Mouse (Mus musculus) CH12.LX (cell line): ENCODE results near the gene Lrp11. TPM values are rescaled to one million over a fixed set of nuclear protein-coding genes. Genes with fewer than 3 reads are reported as not detected.

Source experiments
- DNase-seq: peaks from one replicate; pipeline ENCODE4 v3.0.0-alpha.2; 2013; ENCODE audit errors: extremely low read depth
- H3K27ac ChIP-seq: 2 replicates; pipeline ENCODE4 v1.5.1; 2012; ENCODE audit warnings: low read depth, mild to moderate bottlenecking, control low read depth, moderate library complexity; ENCODE audit not compliant: insufficient read depth
- H3K27me3 ChIP-seq: replicated peaks from 2 replicates; pipeline ENCODE3; 2012; ENCODE audit warnings: inconsistent platforms
- H3K36me3 ChIP-seq, 2 experiments: replicated peaks in 1 of 2; 2 replicates each; pipeline versions ENCODE3 to v1.6.1; 2012; ENCODE audit warnings: inconsistent platforms in 1 of 2, low read length in 1 of 2, mild to moderate bottlenecking in 1 of 2, mixed read lengths in 1 of 2, moderate library complexity in 1 of 2; ENCODE audit not compliant: control insufficient read depth in 1 of 2, insufficient read depth in 1 of 2
- H3K4me1 ChIP-seq, 2 experiments: 2 replicates each; pipeline ENCODE4 v1.6.1; 2012; ENCODE audit warnings: inconsistent platforms in 1 of 2, moderate library complexity in 1 of 2; ENCODE audit not compliant: insufficient read depth in 2 of 2, control insufficient read depth in 1 of 2
- H3K4me2 ChIP-seq: 2 replicates; pipeline ENCODE4 v1.6.1; 2012; ENCODE audit warnings: low read depth, mild to moderate bottlenecking, control low read depth; ENCODE audit not compliant: poor library complexity, insufficient read depth, severe bottlenecking
- H3K4me3 ChIP-seq, 3 experiments: fragments of 150-350 bp in 1 of 3; sonication (generic) in 1 of 3; replicated peaks in 1 of 3; 2 replicates each; pipeline versions ENCODE3 to v1.5.1; 2011 to 2012; ENCODE audit warnings: low read depth in 2 of 3, low read length in 2 of 3, mild to moderate bottlenecking in 2 of 3, moderate library complexity in 2 of 3, control low read depth in 1 of 3, improper control_type of control experiment in 1 of 3, inconsistent platforms in 1 of 3, mixed read lengths in 1 of 3; ENCODE audit not compliant: poor library complexity in 1 of 3
- H3K79me2 ChIP-seq: replicated peaks from 2 replicates; pipeline ENCODE4 v1.6.1; 2012; ENCODE audit warnings: mild to moderate bottlenecking, moderate library complexity; ENCODE audit not compliant: control insufficient read depth, poor library complexity, insufficient read depth, severe bottlenecking; ENCODE audit errors: extremely low read depth
- H3K9ac ChIP-seq: 2 replicates; pipeline ENCODE4 v1.6.1; 2012; ENCODE audit warnings: low read depth, mild to moderate bottlenecking, control low read depth, moderate library complexity; ENCODE audit not compliant: insufficient read depth
- H3K9me3 ChIP-seq: replicated peaks from 2 replicates; pipeline ENCODE3; 2012; ENCODE audit warnings: low read length, inconsistent platforms, mixed read lengths
- BHLHE40 ChIP-seq: IDR thresholded peaks from 2 replicates; pipeline ENCODE4 v1.6.1; 2011; ENCODE audit warnings: mild to moderate bottlenecking, low read depth, low read length, improper control_type of control experiment
- CHD1 ChIP-seq: IDR thresholded peaks from 2 replicates; pipeline ENCODE4 v1.6.1; 2012; ENCODE audit warnings: low read depth, low read length, improper control_type of control experiment, inconsistent platforms
- CHD2 ChIP-seq: IDR thresholded peaks from 2 replicates; pipeline ENCODE4 v1.6.1; 2011; ENCODE audit warnings: low read length, improper control_type of control experiment
- ELF1 ChIP-seq: IDR thresholded peaks from 2 replicates; pipeline ENCODE4 v1.6.1; 2014; ENCODE audit warnings: low read depth, mild to moderate bottlenecking, inconsistent platforms, low read length, improper control_type of control experiment
- ETS1 ChIP-seq: conservative IDR thresholded peaks from 2 replicates; pipeline ENCODE4 v1.6.1; 2012; ENCODE audit warnings: low read depth, mild to moderate bottlenecking, inconsistent platforms, low read length, improper control_type of control experiment, moderate library complexity
- GABPA ChIP-seq: IDR thresholded peaks from 2 replicates; pipeline ENCODE4 v1.6.1; 2012; ENCODE audit warnings: low read depth, low read length, improper control_type of control experiment, inconsistent platforms; ENCODE audit not compliant: insufficient replicate concordance
- HCFC1 ChIP-seq: IDR thresholded peaks from 2 replicates; pipeline ENCODE4 v1.6.1; 2012; ENCODE audit warnings: low read depth, mild to moderate bottlenecking, inconsistent platforms, low read length, improper control_type of control experiment
- MAFK ChIP-seq: IDR thresholded peaks from 2 replicates; pipeline ENCODE4 v1.6.1; 2011; ENCODE audit warnings: low read length, improper control_type of control experiment; ENCODE audit not compliant: insufficient replicate concordance
- MAX ChIP-seq: IDR thresholded peaks from 2 replicates; pipeline ENCODE4 v1.6.1; 2011; ENCODE audit warnings: low read length, improper control_type of control experiment
- MEF2A ChIP-seq: IDR thresholded peaks from 2 replicates; pipeline ENCODE4 v1.6.1; 2014; ENCODE audit warnings: low read depth, mild to moderate bottlenecking, inconsistent platforms, low read length, improper control_type of control experiment, borderline replicate concordance
- MYC ChIP-seq: IDR thresholded peaks from 2 replicates; pipeline ENCODE4 v1.6.1; 2011; ENCODE audit warnings: low read depth, mild to moderate bottlenecking, improper control_type of control experiment, low read length
- NELFE ChIP-seq: IDR thresholded peaks from 2 replicates; pipeline ENCODE4 v1.6.1; 2011; ENCODE audit warnings: low read depth, low read length, improper control_type of control experiment
- POLR2A ChIP-seq: IDR thresholded peaks from 2 replicates; pipeline ENCODE4 v1.6.1; 2011; ENCODE audit warnings: low read depth, mild to moderate bottlenecking, improper control_type of control experiment, low read length
- RCOR1 ChIP-seq: conservative IDR thresholded peaks from 2 replicates; pipeline ENCODE4 v1.6.1; 2012; ENCODE audit warnings: low read depth, mild to moderate bottlenecking, inconsistent platforms, low read length, improper control_type of control experiment
- TCF12 ChIP-seq: IDR thresholded peaks from 2 replicates; pipeline ENCODE4 v1.6.1; 2014; ENCODE audit warnings: low read depth, mild to moderate bottlenecking, inconsistent platforms, low read length, improper control_type of control experiment
- UBTF ChIP-seq: IDR thresholded peaks from 2 replicates; pipeline ENCODE4 v1.6.1; 2012; ENCODE audit warnings: low read depth, mild to moderate bottlenecking, inconsistent platforms, low read length, improper control_type of control experiment, moderate library complexity
- ZKSCAN1 ChIP-seq: IDR thresholded peaks from 2 replicates; pipeline ENCODE4 v1.6.1; 2012; ENCODE audit warnings: low read depth, inconsistent platforms, low read length, improper control_type of control experiment, borderline replicate concordance
- ZMIZ1 ChIP-seq: IDR thresholded peaks from 2 replicates; pipeline ENCODE4 v1.6.1; 2012; ENCODE audit warnings: low read depth, mild to moderate bottlenecking, inconsistent platforms, low read length, improper control_type of control experiment
- ZNF384 ChIP-seq: IDR thresholded peaks from 2 replicates; pipeline ENCODE4 v1.6.1; 2012; ENCODE audit warnings: low read depth, low read length, improper control_type of control experiment, inconsistent platforms
- dilution Hi-C: fragments of 300-500 bp; cut with MboI; formaldehyde crosslinking; loops from 2 replicates; pipeline ENCODE4 v1.14.3; 2020; ENCODE audit warnings: low sequenced_read_pairs; ENCODE audit not compliant: extremely low pct_unique_long_range_greater_than_20kb, extremely low pct_ligation_motif_present
- in situ Hi-C: fragments of 300-500 bp; cut with MboI; formaldehyde crosslinking; loops from 3 replicates; pipeline ENCODE4 v1.14.3; 2019; ENCODE audit warnings: low sequenced_read_pairs, low pct_ligation_motif_present, low pct_unique_long_range_greater_than_20kb, mixed read lengths
- polyA plus RNA-seq: library from polyadenylated mRNA; unstranded; fragments of >175 nt; gene quantifications from 2 replicates; pipeline ENCODE4 v1.2.1, GENCODE M21; 2012; ENCODE audit warnings: low read depth; ENCODE audit not compliant: insufficient read length
- total RNA-seq, 2 experiments: library from RNA; depleted of rRNA; stranded (reverse); fragments of 300-350 nt in 1 of 2; fragments of >200 nt in 1 of 2; gene quantifications; 2 replicates each; pipeline ENCODE4 v1.2.3; 2012 to 2014

Gene Lrp11
- total and polyA plus RNA-seq, 3 experiments: 4.7 to 6.0 (median 4.9) TPM

- no peaks in the 10 kb centered on the region for H3K27me3 ChIP-seq
- no peak overlapping the region for H3K4me2 ChIP-seq
- no peak overlapping the region for H3K9ac ChIP-seq
- peaks cover 0 to 4% of the 10 kb centered on the region in 2 experiments for H3K36me3 ChIP-seq
- H3K4me3 ChIP-seq: no peak overlapping the region
- H3K27ac ChIP-seq: no peak overlapping the region
- no peak for DNase-seq
- dilution Hi-C loops (no loop called here), in situ Hi-C loops (no loop called here)
- H3K4me1 ChIP-seq: peaks cover 2 to 12% of the 10 kb centered on the region in 2 experiments; a peak in 2 of 4 replicates
- H3K9me3 ChIP-seq: no peaks in the 10 kb centered on the region
- H3K79me2 ChIP-seq: no peaks in the 10 kb centered on the region
- TF ChIP-seq RCOR1: no peak
- no peak for TF ChIP-seq ZNF384
- no peak for TF ChIP-seq CHD1
- no peak for TF ChIP-seq ZMIZ1
- no peak for TF ChIP-seq TCF12
- no peak for TF ChIP-seq POLR2A
- TF ChIP-seq CHD2: no peak
- TF ChIP-seq, all 38 proteins: peak for 0
Measured at GRCm38 (mm10) chr10:7596251-7596650, 6.7 kb downstream of the Lrp11 start.

- TF ChIP-seq GABPA: no peak
- no peak for TF ChIP-seq ZKSCAN1
- no peak for TF ChIP-seq BHLHE40
- no peak for TF ChIP-seq MEF2A
- TF ChIP-seq HCFC1: no peak
- no peak for TF ChIP-seq NELFE
- no peak for TF ChIP-seq MAFK
- TF ChIP-seq RCOR1: no peak
- no peak for TF ChIP-seq UBTF
- no peak for TF ChIP-seq ETS1
- no peak for TF ChIP-seq MYC
- no peak for TF ChIP-seq ELF1
- TF ChIP-seq MAX: no peak
- TF ChIP-seq CHD1: no peak
- TF ChIP-seq, all 38 proteins: peak for 0
Measured at GRCm38 (mm10) chr10:7598177-7598576, 8.6 kb downstream of the Lrp11 start.

More at GRCm38 (mm10) chr10:7598177-7598576, 8.6 kb downstream of the Lrp11 start:
- no peak overlapping the region for H3K9ac ChIP-seq
- H3K27me3 ChIP-seq: no peaks in the 10 kb centered on the region
- dilution Hi-C loops (no loop called here), in situ Hi-C loops (no loop called here)
- no peaks in the 10 kb centered on the region for H3K79me2 ChIP-seq
- H3K4me3 ChIP-seq: no peak overlapping the region
- DNase-seq: no peak
- no peak overlapping the region for H3K27ac ChIP-seq
- H3K4me2 ChIP-seq: no peak overlapping the region
- peaks cover 2 to 12% of the 10 kb centered on the region in 2 experiments; a peak in 2 of 4 replicates for H3K4me1 ChIP-seq
- H3K9me3 ChIP-seq: no peaks in the 10 kb centered on the region
- H3K36me3 ChIP-seq: peaks cover 0 to 7% of the 10 kb centered on the region in 2 experiments
